Mouse (Mus musculus): ENCODE results near the gene Chst4. TPM values are rescaled to one million over a fixed set of nuclear protein-coding genes. Genes with fewer than 3 reads are reported as not detected.

The Chst4 gene
- polyA plus RNA-seq, 2 experiments, result not detected

DNA sequence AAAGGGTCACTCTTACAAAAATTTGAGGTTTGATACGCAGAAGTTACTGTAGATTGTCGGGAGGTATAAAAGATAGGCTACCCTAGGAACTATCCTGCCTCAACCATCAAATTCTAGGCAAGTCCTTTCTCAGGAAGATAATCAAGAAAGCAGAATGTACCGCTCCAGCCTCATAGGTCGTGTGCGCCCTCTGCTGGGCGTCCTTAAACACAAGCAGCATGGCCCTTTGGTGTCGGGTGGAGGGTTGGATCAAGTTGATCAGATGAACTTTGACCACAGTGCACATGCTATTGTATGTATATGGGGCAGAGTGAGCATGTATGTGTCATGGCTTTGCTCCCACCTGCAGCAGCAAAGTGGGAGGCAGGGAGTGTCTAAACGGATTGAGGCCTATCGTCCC lies 32.1 kb upstream of the Chst4 start:
- H3K4me3 ChIP-seq (ENCODE audit: insufficient read depth in 1 of 2, low read depth in 2 of 2, low read length in 2 of 2), result no peak overlapping the region
- no peak overlapping the region for H3K27ac ChIP-seq
- TF ChIP-seq EP300 (IDR thresholded peaks at IDR 0.05; ENCODE audit: low read depth) (no peak), CTCF (IDR thresholded peaks at IDR 0.05; ENCODE audit: low read depth) (peak; percentile 90)
- no peak overlapping the region for H3K9ac ChIP-seq (replicated peaks)
- no peaks in the 10 kb centered on the region for H3K36me3 ChIP-seq (replicated peaks; ENCODE audit: control insufficient read depth, insufficient read depth, low read depth)
- WGBS (ENCODE audit: insufficient replicate concordance), result 10% methylated on average over 9 of the region's 9 CpGs
- no peak overlapping the region for H3K4me2 ChIP-seq (ENCODE audit: low read depth)
- no peak for ATAC-seq (ENCODE audit: insufficient read depth)
- no peaks in the 10 kb centered on the region for H3K4me1 ChIP-seq (replicated peaks; ENCODE audit: control insufficient read depth in 2 of 2, insufficient read depth in 2 of 2, low read length in 1 of 2)
- H3K27me3 ChIP-seq (ENCODE audit: control insufficient read depth, insufficient read depth, low read length), result no peaks in the 10 kb centered on the region
- no peaks in the 10 kb centered on the region for H3K9me3 ChIP-seq (ENCODE audit: control insufficient read depth, low read length)
- peak; percentile 13 to 17 (median 14) for DNase-seq (ENCODE audit: low read depth in 3 of 3, low spot score in 3 of 3)

DNA sequence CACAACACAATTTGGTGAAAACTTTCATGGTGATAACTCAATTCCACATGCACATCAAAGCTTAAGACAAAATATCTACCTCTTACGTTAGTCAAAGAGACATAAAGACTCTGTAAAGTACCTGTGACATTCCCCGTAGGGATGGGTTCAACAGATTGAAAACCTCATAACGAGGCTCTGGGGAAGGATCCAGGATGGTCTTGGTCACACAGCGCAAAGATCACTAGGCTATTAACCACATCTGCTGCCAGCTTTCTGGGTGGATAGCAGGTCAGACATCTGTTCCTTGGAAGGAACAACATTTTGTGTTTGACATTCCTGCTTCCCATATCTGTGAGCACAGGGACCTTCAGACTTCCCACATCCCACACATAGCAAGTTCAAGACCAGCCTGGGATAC lies 30.2 kb upstream of the Chst4 start:
- ATAC-seq (ENCODE audit: insufficient read depth) (no peak), DNase-seq (ENCODE audit: low read depth in 3 of 3, low spot score in 3 of 3) (no peak)
- no peaks in the 10 kb centered on the region for H3K4me1 ChIP-seq (replicated peaks; ENCODE audit: control insufficient read depth in 2 of 2, insufficient read depth in 2 of 2, low read length in 1 of 2)
- WGBS (ENCODE audit: insufficient replicate concordance), result 64% methylated on average over 4 of the region's 4 CpGs
- H3K4me3 ChIP-seq (ENCODE audit: insufficient read depth in 1 of 2, low read depth in 2 of 2, low read length in 2 of 2), result no peak overlapping the region
- no peaks in the 10 kb centered on the region for H3K36me3 ChIP-seq (replicated peaks; ENCODE audit: control insufficient read depth, insufficient read depth, low read depth)
- H3K27ac ChIP-seq, result no peak overlapping the region
- no peak overlapping the region for H3K4me2 ChIP-seq (ENCODE audit: low read depth)
- H3K9ac ChIP-seq (replicated peaks), result no peak overlapping the region
- no peaks in the 10 kb centered on the region for H3K27me3 ChIP-seq (ENCODE audit: control insufficient read depth, insufficient read depth, low read length)
- no peaks in the 10 kb centered on the region for H3K9me3 ChIP-seq (ENCODE audit: control insufficient read depth, low read length)
- TF ChIP-seq CTCF (IDR thresholded peaks at IDR 0.05; ENCODE audit: low read depth), result no peak
- no peak for TF ChIP-seq EP300 (IDR thresholded peaks at IDR 0.05; ENCODE audit: low read depth)

DNA sequence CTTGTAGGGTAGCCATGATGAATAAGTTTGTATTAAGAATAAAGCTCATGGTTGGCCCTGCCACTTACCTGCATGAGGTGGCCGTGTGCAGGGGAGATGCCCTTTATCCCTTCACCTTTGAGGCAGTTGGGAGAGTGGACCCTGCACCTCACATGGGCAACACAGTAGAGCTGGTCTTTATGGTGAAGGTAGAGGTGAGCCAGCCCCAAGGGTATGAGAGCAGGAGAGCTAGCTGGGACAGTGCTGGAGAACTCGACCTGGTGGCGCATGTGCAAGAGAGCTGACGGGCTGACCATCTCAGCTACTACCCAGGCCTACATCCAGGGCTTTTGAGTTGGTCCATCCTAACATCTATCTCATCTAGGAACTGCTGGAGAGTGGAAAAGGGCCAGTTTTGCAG lies 26.1 kb upstream of the Chst4 start:
- no peak for ATAC-seq (ENCODE audit: insufficient read depth)
- H3K27me3 ChIP-seq (ENCODE audit: control insufficient read depth, insufficient read depth, low read length), result no peaks in the 10 kb centered on the region
- DNase-seq (ENCODE audit: low read depth in 3 of 3, low spot score in 3 of 3), result no peak
- H3K9me3 ChIP-seq (ENCODE audit: control insufficient read depth, low read length), result no peaks in the 10 kb centered on the region
- no peak overlapping the region for H3K27ac ChIP-seq
- H3K4me3 ChIP-seq (ENCODE audit: insufficient read depth in 1 of 2, low read depth in 2 of 2, low read length in 2 of 2), result no peak overlapping the region
- no peaks in the 10 kb centered on the region for H3K36me3 ChIP-seq (replicated peaks; ENCODE audit: control insufficient read depth, insufficient read depth, low read depth)
- no peaks in the 10 kb centered on the region for H3K4me1 ChIP-seq (replicated peaks; ENCODE audit: control insufficient read depth in 2 of 2, insufficient read depth in 2 of 2, low read length in 1 of 2)
- no peak overlapping the region for H3K9ac ChIP-seq (replicated peaks)
- no peak overlapping the region for H3K4me2 ChIP-seq (ENCODE audit: low read depth)
- TF ChIP-seq CTCF (IDR thresholded peaks at IDR 0.05; ENCODE audit: low read depth) (no peak), EP300 (IDR thresholded peaks at IDR 0.05; ENCODE audit: low read depth) (no peak)
- 66% methylated on average over 4 of the region's 4 CpGs for WGBS (ENCODE audit: insufficient replicate concordance)

DNA sequence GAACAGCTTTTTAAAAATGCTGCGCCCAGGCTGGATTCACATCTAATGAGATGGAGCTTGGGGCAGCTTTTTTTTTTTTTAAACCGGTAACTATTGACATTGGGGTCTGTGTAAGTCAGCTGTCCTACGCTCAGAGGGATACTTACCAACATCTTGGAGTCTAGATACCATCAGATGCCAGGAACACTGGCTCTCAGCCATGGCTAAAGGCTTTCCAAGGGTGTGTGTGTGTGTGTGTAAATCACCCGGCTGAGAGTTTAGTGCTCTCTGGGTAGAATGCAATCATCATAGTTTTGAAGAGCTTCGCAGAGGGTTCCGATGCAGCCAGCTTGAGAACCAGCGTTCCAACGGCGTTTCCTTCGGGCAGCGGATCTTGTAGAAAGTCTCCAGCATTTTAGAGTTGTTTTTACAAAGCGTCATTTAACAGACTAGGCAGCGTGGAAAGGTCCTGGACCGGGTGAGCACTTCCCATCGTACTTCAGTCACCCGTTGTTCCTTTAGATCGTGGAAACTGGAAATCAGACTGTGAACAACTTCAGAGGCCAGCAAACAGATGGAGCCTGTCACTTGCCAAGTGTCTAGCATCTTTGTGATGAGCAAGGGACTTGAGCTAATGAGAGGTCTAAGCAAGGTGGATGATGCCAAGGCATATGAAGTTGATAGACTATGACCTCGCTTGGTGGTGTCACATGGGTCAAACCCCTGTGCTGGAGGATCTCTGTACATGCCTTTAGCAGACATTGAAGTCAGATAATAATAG lies 25.2 kb upstream of the Chst4 start:
- Histone ChIP-seq H3K4me3 (ENCODE audit: insufficient read depth in 1 of 2, low read depth in 2 of 2, low read length in 2 of 2) (no peak overlapping the region), H3K36me3 (replicated peaks; ENCODE audit: control insufficient read depth, insufficient read depth, low read depth) (no peaks in the 10 kb centered on the region), H3K9ac (replicated peaks) (no peak overlapping the region), H3K9me3 (ENCODE audit: control insufficient read depth, low read length) (no peaks in the 10 kb centered on the region), H3K27me3 (ENCODE audit: control insufficient read depth, insufficient read depth, low read length) (no peaks in the 10 kb centered on the region), H3K4me1 (replicated peaks; ENCODE audit: control insufficient read depth in 2 of 2, insufficient read depth in 2 of 2, low read length in 1 of 2) (no peaks in the 10 kb centered on the region), H3K27ac (no peak overlapping the region), H3K4me2 (ENCODE audit: low read depth) (no peak overlapping the region)
- no peak for DNase-seq (ENCODE audit: low read depth in 3 of 3, low spot score in 3 of 3)
- TF ChIP-seq CTCF (IDR thresholded peaks at IDR 0.05; ENCODE audit: low read depth) (no peak), EP300 (IDR thresholded peaks at IDR 0.05; ENCODE audit: low read depth) (no peak)
- 77% methylated on average over 18 of the region's 18 CpGs for WGBS (ENCODE audit: insufficient replicate concordance)
- no peak for ATAC-seq (ENCODE audit: insufficient read depth)

DNA sequence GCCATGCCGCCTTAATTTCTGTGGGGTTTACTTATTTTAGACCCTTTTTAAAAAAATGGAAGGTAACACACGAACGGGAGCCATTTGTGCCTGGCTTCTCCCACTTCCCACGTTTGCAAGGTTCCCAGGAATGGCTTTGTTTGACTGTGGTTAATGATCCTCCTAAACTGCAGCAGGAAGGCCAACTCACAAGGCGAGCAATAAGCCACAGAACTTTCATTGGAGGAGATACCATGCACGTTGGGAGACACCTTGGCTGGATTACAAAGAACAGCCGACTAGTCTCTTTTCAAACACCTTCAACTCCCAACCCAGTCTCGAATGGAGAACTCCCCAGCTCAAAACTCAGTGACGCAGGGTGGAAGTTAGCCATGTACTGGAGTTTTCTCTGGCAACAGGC lies 24.6 kb upstream of the Chst4 start:
- Histone ChIP-seq H3K4me3 (ENCODE audit: insufficient read depth in 1 of 2, low read depth in 2 of 2, low read length in 2 of 2) (no peak overlapping the region), H3K27me3 (ENCODE audit: control insufficient read depth, insufficient read depth, low read length) (no peaks in the 10 kb centered on the region), H3K36me3 (replicated peaks; ENCODE audit: control insufficient read depth, insufficient read depth, low read depth) (no peaks in the 10 kb centered on the region), H3K4me2 (ENCODE audit: low read depth) (no peak overlapping the region), H3K27ac (no peak overlapping the region), H3K4me1 (replicated peaks; ENCODE audit: control insufficient read depth in 2 of 2, insufficient read depth in 2 of 2, low read length in 1 of 2) (no peaks in the 10 kb centered on the region), H3K9me3 (ENCODE audit: control insufficient read depth, low read length) (no peaks in the 10 kb centered on the region), H3K9ac (replicated peaks) (no peak overlapping the region)
- TF ChIP-seq EP300 (IDR thresholded peaks at IDR 0.05; ENCODE audit: low read depth) (no peak), CTCF (IDR thresholded peaks at IDR 0.05; ENCODE audit: low read depth) (no peak)
- 53% methylated on average over 9 of the region's 9 CpGs for WGBS (ENCODE audit: insufficient replicate concordance)
- ATAC-seq (ENCODE audit: insufficient read depth), result no peak
- no peak for DNase-seq (ENCODE audit: low read depth in 3 of 3, low spot score in 3 of 3)
